Mouse (Mus musculus) lung, embryonic 16.5 days (tissue): ENCODE data around the gene Xkr7. TPM values are rescaled to one million over a fixed set of nuclear protein-coding genes. Genes with fewer than 3 reads are reported as not detected.

Experiments
- ATAC-seq: fragments of 200-750 bp; cut with Nextera tagmentation; 2 replicates; pipeline ENCODE4 v1.8.0; 2017; ENCODE audit warnings: low read depth, mild to moderate bottlenecking, moderate library complexity
- H3K27ac ChIP-seq: fragments of 300-500 bp; sonication (generic); 2 replicates; pipeline ENCODE4 v1.5.1; 2014; ENCODE audit warnings: mild to moderate bottlenecking, control low read depth, low read length
- H3K27me3 ChIP-seq: fragments of 300-500 bp; sonication (generic); 2 replicates; pipeline ENCODE4 v1.6.1; 2014; ENCODE audit warnings: low read depth, low read length, mixed read lengths; ENCODE audit not compliant: control insufficient read depth, insufficient read depth
- H3K36me3 ChIP-seq: fragments of 300-500 bp; sonication (generic); 2 replicates; pipeline ENCODE4 v1.6.1; 2014; ENCODE audit warnings: low read length; ENCODE audit not compliant: control insufficient read depth, insufficient read depth
- H3K4me1 ChIP-seq: fragments of 300-500 bp; sonication (generic); replicated peaks from 2 replicates; pipeline ENCODE4 v1.6.1; 2014; ENCODE audit warnings: low read length, mixed read lengths; ENCODE audit not compliant: control insufficient read depth, insufficient read depth
- H3K4me2 ChIP-seq: fragments of 300-500 bp; sonication (generic); 2 replicates; pipeline ENCODE4 v1.6.1; 2014; ENCODE audit warnings: low read depth, low read length, control low read depth
- H3K4me3 ChIP-seq: fragments of 300-500 bp; sonication (generic); 2 replicates; pipeline ENCODE4 v1.5.1; 2014; ENCODE audit warnings: mild to moderate bottlenecking, low read length, control low read depth
- H3K9ac ChIP-seq: fragments of 300-500 bp; sonication (generic); 2 replicates; pipeline ENCODE4 v1.6.1; 2014; ENCODE audit warnings: low read length, control low read depth
- H3K9me3 ChIP-seq: fragments of 300-500 bp; sonication (generic); 2 replicates; pipeline ENCODE4 v1.6.1; 2016; ENCODE audit warnings: low read length; ENCODE audit not compliant: control insufficient read depth
- WGBS: fragments of 180-500 bp; shearing (Covaris S2); extraction: QIAGEN DNeasy Blood & Tissue Kit; methylation state at CpG from one replicate; pipeline ENCODE4 v1.1.7; 2014; 5-methylcytosine and 5-hydroxymethylcytosine counted together
- polyA plus RNA-seq: library from polyadenylated mRNA; unstranded; fragments of >200 nt; fragmentation: Nextera tagmentation; extraction: Ambion mirVana; gene quantifications from 2 replicates; pipeline ENCODE4 v1.2.1, GENCODE M21; 2015

The Xkr7 gene
- not detected in 2 replicates for polyA plus RNA-seq

- WGBS: 5% methylated on average over 36 of the region's 54 CpGs
Measured at GRCm38 (mm10) chr2:153031126-153032082, at the start of gene Xkr7. TSS of gene Xkr7 (plus strand) at chr2:153031852.

GRCm38 (mm10) chr2:152985582-152985981, 46.1 kb upstream of the Xkr7 start:
- no peak overlapping the region for H3K4me3 ChIP-seq
- no peak for ATAC-seq
- H3K4me2 ChIP-seq: no peak overlapping the region
- 35% methylated on average over 1 of the region's 1 CpGs for WGBS
- H3K4me1 ChIP-seq: no peaks in the 10 kb centered on the region
- no peaks in the 10 kb centered on the region for H3K9me3 ChIP-seq
- no peak overlapping the region for H3K9ac ChIP-seq
- no peaks in the 10 kb centered on the region for H3K27me3 ChIP-seq
- no peak overlapping the region for H3K27ac ChIP-seq
- no peaks in the 10 kb centered on the region for H3K36me3 ChIP-seq

More at GRCm38 (mm10) chr2:153031126-153032082, at the start of gene Xkr7:
- Histone ChIP-seq H3K4me2 (peak within 1 kb of the TSS; percentile 72), H3K9me3 (no peaks in the 10 kb centered on the region), H3K4me3 (peak within 1 kb of the TSS; percentile 48), H3K36me3 (no peaks in the 10 kb centered on the region), H3K4me1 (peaks cover 4% of the 10 kb centered on the region; the same call in 1 of the 2 replicates), H3K9ac (no peak within 1 kb of the TSS), H3K27me3 (peaks cover 34% of the 10 kb centered on the region), H3K27ac (no peak within 1 kb of the TSS)
- ATAC-seq: peak; percentile 28; the same call in 1 of the 2 replicates

GRCm38 (mm10) chr2:152991529-152991928, 40.1 kb upstream of the Xkr7 start:
- Histone ChIP-seq H3K4me3 (no peak overlapping the region), H3K4me1 (no peaks in the 10 kb centered on the region), H3K4me2 (no peak overlapping the region), H3K36me3 (no peaks in the 10 kb centered on the region), H3K9me3 (no peaks in the 10 kb centered on the region), H3K9ac (no peak overlapping the region), H3K27me3 (no peaks in the 10 kb centered on the region), H3K27ac (no peak overlapping the region)
- WGBS: 79% methylated on average over 9 of the region's 9 CpGs
- ATAC-seq: no peak

- Histone ChIP-seq H3K4me1 (no peaks in the 10 kb centered on the region), H3K36me3 (no peaks in the 10 kb centered on the region), H3K27ac (no peak overlapping the region), H3K27me3 (no peaks in the 10 kb centered on the region), H3K4me3 (no peak overlapping the region), H3K9me3 (no peaks in the 10 kb centered on the region), H3K9ac (no peak overlapping the region), H3K4me2 (no peak overlapping the region)
- no peak for ATAC-seq
- WGBS: 58% methylated on average over 4 of the region's 4 CpGs
Measured at GRCm38 (mm10) chr2:152997046-152997445, 34.6 kb upstream of the Xkr7 start.

GRCm38 (mm10) chr2:153002492-153003248, 29.0 kb upstream of the Xkr7 start:
- H3K36me3 ChIP-seq: 0 out of 2 replicates have a peak, but pooled peaks cover 2% of the 10 kb centered on the region
- H3K27me3 ChIP-seq: no peaks in the 10 kb centered on the region
- no peak overlapping the region for H3K27ac ChIP-seq
- no peak overlapping the region for H3K4me3 ChIP-seq
- no peak overlapping the region for H3K9ac ChIP-seq
- no peaks in the 10 kb centered on the region for H3K4me1 ChIP-seq
- WGBS: 68% methylated on average over 15 of the region's 15 CpGs
- no peak overlapping the region for H3K4me2 ChIP-seq
- no peaks in the 10 kb centered on the region for H3K9me3 ChIP-seq
- ATAC-seq: no peak

GRCm38 (mm10) chr2:153003681-153004338, 27.8 kb upstream of the Xkr7 start:
- no peak for ATAC-seq
- peaks cover 10% of the 10 kb centered on the region for H3K36me3 ChIP-seq
- no peak overlapping the region for H3K27ac ChIP-seq
- no peaks in the 10 kb centered on the region for H3K4me1 ChIP-seq
- H3K9ac ChIP-seq: no peak overlapping the region
- H3K9me3 ChIP-seq: no peaks in the 10 kb centered on the region
- WGBS: 59% methylated on average over 13 of the region's 13 CpGs
- H3K4me2 ChIP-seq: no peak overlapping the region
- no peaks in the 10 kb centered on the region for H3K27me3 ChIP-seq
- H3K4me3 ChIP-seq: no peak overlapping the region

- Histone ChIP-seq H3K27ac (no peak overlapping the region), H3K9me3 (no peaks in the 10 kb centered on the region), H3K9ac (no peak overlapping the region), H3K4me2 (no peak overlapping the region), H3K4me1 (no peaks in the 10 kb centered on the region), H3K36me3 (peaks cover 23% of the 10 kb centered on the region), H3K27me3 (no peaks in the 10 kb centered on the region), H3K4me3 (no peak overlapping the region)
- ATAC-seq: no peak
- WGBS: 82% methylated on average over 3 of the region's 3 CpGs
Measured at GRCm38 (mm10) chr2:153005981-153006380, 25.7 kb upstream of the Xkr7 start.

GRCm38 (mm10) chr2:153009192-153009973, 22.3 kb upstream of the Xkr7 start:
- no peak overlapping the region for H3K9ac ChIP-seq
- H3K4me1 ChIP-seq: peaks cover 5% of the 10 kb centered on the region
- peaks cover 23% of the 10 kb centered on the region for H3K36me3 ChIP-seq
- 85% methylated on average over 12 of the region's 12 CpGs for WGBS
- no peak for ATAC-seq
- H3K27me3 ChIP-seq: no peaks in the 10 kb centered on the region
- no peaks in the 10 kb centered on the region for H3K9me3 ChIP-seq
- H3K4me3 ChIP-seq: no peak overlapping the region
- H3K27ac ChIP-seq: no peak overlapping the region
- no peak overlapping the region for H3K4me2 ChIP-seq
